Mouse (Mus musculus): ENCODE data around the gene Pou3f3.

DNA sequence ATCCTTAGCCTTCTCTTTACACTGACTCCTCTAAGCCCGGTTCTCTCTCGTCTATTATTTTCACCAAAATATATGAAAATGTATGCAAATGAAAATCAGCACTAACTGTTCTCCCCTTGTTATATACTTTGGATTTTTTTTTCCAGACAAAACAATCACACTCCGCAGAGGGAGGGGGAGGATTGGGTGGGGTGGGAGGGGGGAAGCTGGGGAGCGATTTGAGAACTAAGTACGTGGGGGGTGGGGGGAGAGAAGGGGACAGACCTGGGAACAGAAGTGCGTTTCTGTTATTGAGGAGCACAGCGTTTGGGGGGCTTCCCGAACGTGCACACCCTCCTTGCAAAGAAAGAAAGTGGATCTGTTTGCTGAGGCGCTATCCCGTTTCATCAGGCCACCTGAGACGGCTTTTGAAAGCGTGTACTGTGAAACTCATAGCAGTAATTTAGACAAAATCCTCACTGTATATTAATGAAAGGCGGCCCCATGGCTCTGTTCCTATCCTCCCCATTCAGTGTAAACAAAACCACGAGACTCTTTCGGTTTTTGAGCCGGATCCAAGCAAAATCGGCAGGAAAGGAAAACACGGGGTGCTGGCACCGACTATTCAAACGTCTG, 2.4 kb upstream of the Pou3f3 start:
- no peak for TF ChIP-seq GATA1 (IDR thresholded peaks at IDR 0.05; ENCODE audit: borderline replicate concordance, low read length)
- TF ChIP-seq FLI1 (IDR thresholded peaks at IDR 0.05; ENCODE audit: low read length) = no peak

All from megakaryocyte, embryonic 14.5 days (primary cell).